Mouse (Mus musculus) lung, embryonic 16.5 days (tissue): ENCODE results near the gene Yeats2. TPM values are rescaled to one million over a fixed set of nuclear protein-coding genes. Genes with fewer than 3 reads are reported as not detected.
"Not testable (repeated sequence)": the region's sequence is repeated elsewhere in the genome, so short reads cannot be mapped to it uniquely, and the experiment has no call there.

Experiments used
- ATAC-seq: fragments of 200-750 bp; cut with Nextera tagmentation; 2 replicates; pipeline ENCODE4 v1.8.0; 2017; ENCODE audit warnings: low read depth, mild to moderate bottlenecking, moderate library complexity
- H3K27ac ChIP-seq: fragments of 300-500 bp; sonication (generic); 2 replicates; pipeline ENCODE4 v1.5.1; 2014; ENCODE audit warnings: mild to moderate bottlenecking, control low read depth, low read length
- H3K27me3 ChIP-seq: fragments of 300-500 bp; sonication (generic); 2 replicates; pipeline ENCODE4 v1.6.1; 2014; ENCODE audit warnings: low read depth, low read length, mixed read lengths; ENCODE audit not compliant: control insufficient read depth, insufficient read depth
- H3K36me3 ChIP-seq: fragments of 300-500 bp; sonication (generic); 2 replicates; pipeline ENCODE4 v1.6.1; 2014; ENCODE audit warnings: low read length; ENCODE audit not compliant: control insufficient read depth, insufficient read depth
- H3K4me1 ChIP-seq: fragments of 300-500 bp; sonication (generic); replicated peaks from 2 replicates; pipeline ENCODE4 v1.6.1; 2014; ENCODE audit warnings: low read length, mixed read lengths; ENCODE audit not compliant: control insufficient read depth, insufficient read depth
- H3K4me2 ChIP-seq: fragments of 300-500 bp; sonication (generic); 2 replicates; pipeline ENCODE4 v1.6.1; 2014; ENCODE audit warnings: low read depth, low read length, control low read depth
- H3K4me3 ChIP-seq: fragments of 300-500 bp; sonication (generic); 2 replicates; pipeline ENCODE4 v1.5.1; 2014; ENCODE audit warnings: mild to moderate bottlenecking, low read length, control low read depth
- H3K9ac ChIP-seq: fragments of 300-500 bp; sonication (generic); 2 replicates; pipeline ENCODE4 v1.6.1; 2014; ENCODE audit warnings: low read length, control low read depth
- H3K9me3 ChIP-seq: fragments of 300-500 bp; sonication (generic); 2 replicates; pipeline ENCODE4 v1.6.1; 2016; ENCODE audit warnings: low read length; ENCODE audit not compliant: control insufficient read depth
- WGBS: fragments of 180-500 bp; shearing (Covaris S2); extraction: QIAGEN DNeasy Blood & Tissue Kit; methylation state at CpG from one replicate; pipeline ENCODE4 v1.1.7; 2014; 5-methylcytosine and 5-hydroxymethylcytosine counted together
- polyA plus RNA-seq: library from polyadenylated mRNA; unstranded; fragments of >200 nt; fragmentation: Nextera tagmentation; extraction: Ambion mirVana; gene quantifications from 2 replicates; pipeline ENCODE4 v1.2.1, GENCODE M21; 2015

Gene Yeats2
- polyA plus RNA-seq, 1 experiment from 2014 or later = 29.7 TPM

DNA sequence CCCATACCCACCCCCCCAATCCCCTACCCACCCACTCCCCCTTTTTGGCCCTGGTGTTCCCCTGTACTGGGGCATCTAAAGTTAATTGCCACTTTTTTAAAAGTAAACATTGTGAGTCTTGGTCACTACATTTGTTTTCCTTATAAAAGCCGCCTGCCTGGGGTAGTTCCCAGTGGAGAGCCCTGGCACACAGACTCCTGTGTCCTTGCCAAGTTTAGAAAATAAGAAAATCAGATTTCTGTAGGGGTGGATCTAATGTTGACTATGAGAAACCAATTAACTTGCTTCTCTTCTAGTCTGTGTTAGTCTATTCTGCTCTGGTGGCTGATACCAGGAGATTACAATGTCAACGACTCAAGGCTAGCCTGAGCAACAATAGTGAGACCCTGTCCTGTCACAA, 28.2 kb upstream of the Yeats2 start:
- no peak overlapping the region for H3K4me2 ChIP-seq
- no peaks in the 10 kb centered on the region; the same call in 1 of the 2 replicates for H3K4me1 ChIP-seq
- peaks cover 26% of the 10 kb centered on the region for H3K36me3 ChIP-seq
- H3K9ac ChIP-seq = no peak overlapping the region
- 52% methylated on average over 2 of the region's 2 CpGs for WGBS
- H3K27ac ChIP-seq = no peak overlapping the region
- no peak overlapping the region for H3K4me3 ChIP-seq
- ATAC-seq = no peak
- no peaks in the 10 kb centered on the region for H3K27me3 ChIP-seq
- no peaks in the 10 kb centered on the region for H3K9me3 ChIP-seq

DNA sequence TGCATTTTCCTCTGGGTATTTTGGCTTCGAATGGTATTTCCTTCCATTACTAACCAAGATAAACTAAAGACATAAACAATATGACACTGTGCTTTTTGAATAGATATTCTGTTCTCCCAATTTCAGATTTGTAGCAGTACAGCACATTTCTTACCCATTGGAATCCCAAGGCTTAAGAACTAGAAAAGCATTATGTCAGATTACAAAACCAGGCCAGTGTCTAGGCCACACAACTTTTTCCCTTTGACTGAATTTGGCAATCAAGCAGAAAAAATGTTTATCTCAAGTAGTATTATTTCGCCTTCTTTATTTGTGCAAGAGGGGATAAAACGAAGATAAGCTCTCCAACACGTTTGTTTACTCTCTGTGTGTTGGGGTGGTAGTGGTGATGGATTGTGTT, 24.8 kb upstream of the Yeats2 start:
- Histone ChIP-seq H3K27ac (peak overlapping the region; percentile 0; the same call in 1 of the 2 replicates), H3K4me3 (no peak overlapping the region), H3K4me2 (no peak overlapping the region), H3K9ac (no peak overlapping the region), H3K36me3 (peaks cover 25% of the 10 kb centered on the region), H3K27me3 (no peaks in the 10 kb centered on the region), H3K9me3 (no peaks in the 10 kb centered on the region), H3K4me1 (no peaks in the 10 kb centered on the region; the same call in 1 of the 2 replicates)
- 30% methylated on average over 4 of the region's 4 CpGs for WGBS
- ATAC-seq = peak; percentile 67

DNA sequence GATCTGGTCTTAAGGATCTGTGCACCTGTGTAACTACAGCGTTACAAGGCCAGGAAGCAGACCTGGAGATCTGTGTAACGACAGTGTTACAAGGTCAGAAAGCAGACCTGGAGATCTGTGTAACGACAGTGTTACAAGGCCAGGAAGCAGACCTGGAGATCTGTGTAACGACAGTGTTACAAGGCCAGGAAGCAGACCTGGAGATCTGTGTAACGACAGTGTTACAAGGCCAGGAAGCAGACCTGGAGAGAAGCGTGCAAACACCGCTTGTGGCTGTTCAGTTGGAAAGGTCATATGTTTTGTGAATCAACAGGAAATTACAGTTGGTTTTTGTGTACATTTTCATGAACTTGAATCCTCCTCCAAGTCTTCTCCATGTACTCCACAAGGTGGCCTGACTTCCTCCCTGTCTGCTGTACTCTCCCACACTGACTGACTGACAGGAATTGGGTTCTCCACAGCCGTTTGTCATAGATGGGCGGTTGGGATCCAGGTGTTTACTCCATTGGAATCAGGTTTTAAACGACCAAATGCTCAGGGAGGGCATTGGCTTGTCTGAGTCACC, 14.5 kb upstream of the Yeats2 start:
- not testable (repeated sequence) for H3K27me3 ChIP-seq, H3K4me1 ChIP-seq, H3K27ac ChIP-seq, ATAC-seq, H3K9ac ChIP-seq, H3K4me3 ChIP-seq, H3K4me2 ChIP-seq, H3K9me3 ChIP-seq
- peaks cover 26% of the 10 kb centered on the region for H3K36me3 ChIP-seq
- WGBS = 62% methylated on average over 10 of the region's 10 CpGs

DNA sequence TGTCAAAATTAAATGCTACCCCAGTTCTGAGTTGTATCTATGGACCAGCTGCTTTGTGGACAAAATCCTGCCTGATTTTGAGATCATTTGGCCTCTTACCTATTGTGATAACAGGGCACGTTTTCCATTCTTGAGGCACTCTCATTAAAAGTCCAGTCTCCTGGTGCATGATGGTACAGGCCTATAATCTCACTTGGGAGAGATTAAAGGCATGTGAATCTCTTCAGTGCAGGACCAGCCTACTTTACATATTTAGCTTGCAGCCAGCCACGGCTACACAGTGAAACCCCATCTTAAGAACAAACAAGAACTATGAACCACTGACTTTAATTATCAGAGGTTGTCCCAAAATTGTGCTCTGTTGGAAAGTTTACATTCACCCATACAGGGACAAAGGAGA, 10.5 kb upstream of the Yeats2 start:
- no peaks in the 10 kb centered on the region for H3K27me3 ChIP-seq
- no peak overlapping the region for H3K4me2 ChIP-seq
- no peak overlapping the region for H3K4me3 ChIP-seq
- no peaks in the 10 kb centered on the region for H3K4me1 ChIP-seq
- H3K36me3 ChIP-seq = peaks cover 7% of the 10 kb centered on the region; the same call in 1 of the 2 replicates
- no peak for ATAC-seq
- 57% methylated on average over 2 of the region's 2 CpGs for WGBS
- no peak overlapping the region for H3K27ac ChIP-seq
- no peak overlapping the region for H3K9ac ChIP-seq
- H3K9me3 ChIP-seq = no peaks in the 10 kb centered on the region

DNA sequence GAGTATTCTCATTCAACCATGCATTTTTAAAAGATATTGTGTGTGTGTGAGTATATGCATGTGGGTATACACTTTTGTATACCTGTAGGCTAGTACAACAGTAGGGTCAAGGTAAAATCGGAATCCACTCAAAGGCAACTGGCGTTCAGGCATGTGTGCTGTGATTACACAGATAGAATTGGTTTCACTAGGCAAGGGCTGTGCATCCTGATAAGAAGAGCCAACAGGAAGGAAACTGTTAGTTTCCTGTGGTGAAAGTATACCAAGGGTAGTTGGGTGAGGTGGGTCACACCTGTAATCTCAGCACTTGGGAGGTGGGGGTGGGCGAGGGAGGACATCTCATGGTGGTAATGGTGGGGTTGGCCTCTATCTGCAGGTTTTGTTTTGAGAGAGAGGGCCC, 3.7 kb downstream of the Yeats2 start:
- Histone ChIP-seq H3K36me3 (no peaks in the 10 kb centered on the region), H3K27ac (no peak overlapping the region), H3K4me1 (peaks cover 13% of the 10 kb centered on the region), H3K9me3 (no peaks in the 10 kb centered on the region), H3K27me3 (no peaks in the 10 kb centered on the region), H3K4me2 (no peak overlapping the region), H3K9ac (no peak overlapping the region), H3K4me3 (no peak overlapping the region)
- 90% methylated on average over 3 of the region's 3 CpGs for WGBS
- ATAC-seq = no peak

DNA sequence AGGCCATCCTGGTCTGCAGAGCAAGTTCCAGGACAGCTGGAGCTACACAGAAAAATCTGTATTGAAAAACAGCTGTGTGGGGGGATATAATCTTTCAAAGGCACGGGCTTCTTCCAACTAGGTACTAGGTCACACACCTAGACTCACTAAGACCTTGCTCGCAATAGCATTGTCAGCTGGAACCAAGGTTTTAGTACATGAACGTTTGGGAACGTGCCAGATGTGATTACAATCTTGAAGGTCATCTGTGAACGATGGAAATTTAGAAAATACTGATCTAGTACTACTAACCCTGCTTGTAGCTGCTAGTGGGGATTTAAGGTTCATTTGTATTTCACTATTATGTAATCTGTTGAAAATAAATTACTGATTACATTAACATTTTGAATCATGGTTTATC, 11.1 kb downstream of the Yeats2 start:
- Histone ChIP-seq H3K36me3 (peaks cover 12% of the 10 kb centered on the region), H3K27ac (no peak overlapping the region), H3K4me3 (no peak overlapping the region), H3K4me1 (no peaks in the 10 kb centered on the region), H3K4me2 (no peak overlapping the region), H3K27me3 (no peaks in the 10 kb centered on the region), H3K9me3 (no peaks in the 10 kb centered on the region), H3K9ac (no peak overlapping the region)
- no peak for ATAC-seq
- WGBS = 67% methylated on average over 5 of the region's 5 CpGs

DNA sequence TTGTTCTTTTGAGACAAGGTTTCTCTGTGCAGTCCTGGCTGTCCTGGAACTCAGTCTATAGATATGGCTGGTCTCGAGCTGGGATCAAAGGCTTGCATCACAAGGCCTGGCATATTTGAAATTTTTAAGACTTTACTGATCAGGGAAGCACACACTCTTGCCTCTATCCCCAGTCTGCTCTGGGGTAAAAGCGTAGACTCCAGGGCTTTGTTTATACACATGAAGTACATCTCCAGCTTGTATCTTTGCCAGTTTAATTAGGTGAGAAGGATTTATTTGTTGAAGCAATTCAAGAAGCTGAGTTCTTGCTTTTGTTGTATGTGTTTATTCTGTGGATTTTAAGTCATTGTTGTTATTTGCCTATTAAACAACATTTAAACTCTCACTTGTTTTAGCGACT, 12.9 kb downstream of the Yeats2 start:
- 25% methylated on average over 3 of the region's 3 CpGs for whole genome bisulfite sequencing
- peak; percentile 88 for ATAC-seq

DNA sequence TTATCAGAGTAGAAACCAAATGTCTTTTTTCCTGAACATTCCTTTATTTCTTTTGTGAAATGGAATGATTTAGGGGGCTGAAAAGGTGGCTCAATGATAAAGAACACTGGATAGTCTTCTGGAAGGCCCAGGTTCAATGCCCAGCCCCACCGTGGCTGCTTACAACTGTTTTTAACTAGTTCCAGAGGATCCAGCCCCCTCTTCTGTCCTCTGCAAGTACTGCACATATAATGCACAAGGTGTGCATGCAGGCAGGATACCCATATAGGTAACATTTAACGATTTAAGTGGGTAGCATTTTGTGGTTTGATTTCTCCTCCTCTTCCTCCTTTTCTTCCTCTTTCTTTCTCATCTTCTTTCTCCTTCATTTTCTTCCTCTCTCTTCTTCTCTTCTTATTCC, 19.3 kb downstream of the Yeats2 start:
- H3K9me3 ChIP-seq = no peaks in the 10 kb centered on the region
- no peak overlapping the region for H3K9ac ChIP-seq
- no peaks in the 10 kb centered on the region for H3K27me3 ChIP-seq
- H3K4me1 ChIP-seq = no peaks in the 10 kb centered on the region
- peaks cover 56% of the 10 kb centered on the region for H3K36me3 ChIP-seq
- H3K4me3 ChIP-seq = no peak overlapping the region
- ATAC-seq = no peak
- 78% methylated on average over 2 of the region's 2 CpGs for WGBS
- H3K4me2 ChIP-seq = no peak overlapping the region
- H3K27ac ChIP-seq = no peak overlapping the region

More for the DNA sequence above, 12.9 kb downstream of the Yeats2 start:
- Histone ChIP-seq H3K4me3 (no peak overlapping the region), H3K27me3 (no peaks in the 10 kb centered on the region), H3K4me1 (no peaks in the 10 kb centered on the region), H3K27ac (no peak overlapping the region), H3K36me3 (peaks cover 22% of the 10 kb centered on the region), H3K4me2 (no peak overlapping the region), H3K9ac (no peak overlapping the region), H3K9me3 (no peaks in the 10 kb centered on the region)

DNA sequence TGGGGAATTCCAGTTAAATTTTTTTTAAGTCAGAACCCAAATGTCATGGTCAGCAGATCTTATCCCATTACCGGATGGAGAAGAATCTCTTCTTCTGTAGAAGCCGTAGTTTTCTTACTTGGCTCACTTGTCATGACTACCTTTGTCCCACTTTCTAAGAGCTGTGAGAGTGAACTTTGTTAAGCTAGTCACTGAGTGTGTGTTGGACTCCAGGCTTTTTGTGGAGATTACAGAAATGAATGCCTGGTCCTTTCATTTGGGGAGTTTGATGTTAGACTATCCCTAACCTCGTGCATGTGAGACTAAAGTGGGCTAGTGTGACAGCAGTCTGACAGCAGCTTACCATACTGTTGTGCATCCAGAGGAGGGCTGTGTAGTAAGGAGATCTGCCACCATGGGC, 28.2 kb downstream of the Yeats2 start:
- Histone ChIP-seq H3K9me3 (no peaks in the 10 kb centered on the region; the same call in 1 of the 2 replicates), H3K4me1 (no peaks in the 10 kb centered on the region), H3K27ac (no peak overlapping the region), H3K4me3 (no peak overlapping the region), H3K4me2 (no peak overlapping the region), H3K27me3 (no peaks in the 10 kb centered on the region), H3K9ac (no peak overlapping the region), H3K36me3 (peaks cover 42% of the 10 kb centered on the region)
- WGBS = 83% methylated on average over 3 of the region's 3 CpGs
- ATAC-seq = no peak
